Mouse (Mus musculus) MEL (cell line): ENCODE results near the gene Rpl15. TPM values are rescaled to one million over a fixed set of nuclear protein-coding genes. Genes with fewer than 3 reads are reported as not detected.
A peak's percentile ranks its signal among the peaks of the same experiment; 100 is the strongest.

Source experiments
- DNase-seq: peaks from one replicate; pipeline ENCODE4 v3.0.0; 2011; ENCODE audit warnings: low read depth, low spot score
- H3K27ac ChIP-seq: 2 replicates; pipeline ENCODE4 v1.5.1; 2012; ENCODE audit warnings: low read depth, mild to moderate bottlenecking, control low read depth, low read length, moderate library complexity; ENCODE audit not compliant: control insufficient read depth
- H3K27me3 ChIP-seq, 2 experiments: fragments of 150-350 bp in 1 of 2; sonication (generic) in 1 of 2; 2 replicates each; pipeline ENCODE4 v1.6.1; 2012; ENCODE audit warnings: low read length in 2 of 2, mild to moderate bottlenecking in 2 of 2, improper control_type of control experiment in 1 of 2, moderate library complexity in 1 of 2; ENCODE audit not compliant: insufficient read depth in 2 of 2, control insufficient read depth in 1 of 2
- H3K36me3 ChIP-seq, 2 experiments: 2 replicates each; pipeline ENCODE4 v1.6.1; 2012 to 2014; ENCODE audit warnings: low read length in 2 of 2, improper control_type of control experiment in 1 of 2, inconsistent platforms in 1 of 2, mild to moderate bottlenecking in 1 of 2; ENCODE audit not compliant: insufficient read depth in 2 of 2, control insufficient read depth in 1 of 2
- H3K4me1 ChIP-seq, 2 experiments: fragments of 150-350 bp in 1 of 2; sonication (generic) in 1 of 2; 2 replicates each; pipeline ENCODE4 v1.6.1; 2012; ENCODE audit warnings: low read length in 2 of 2, improper control_type of control experiment in 1 of 2, mild to moderate bottlenecking in 1 of 2; ENCODE audit not compliant: insufficient read depth in 2 of 2, control insufficient read depth in 1 of 2
- H3K4me3 ChIP-seq, 2 experiments: fragments of 150-350 bp in 1 of 2; sonication (generic) in 1 of 2; 2 replicates each; pipeline ENCODE4 v1.5.1; 2012; ENCODE audit warnings: low read depth in 2 of 2, low read length in 2 of 2, mild to moderate bottlenecking in 2 of 2, moderate library complexity in 2 of 2, control low read depth in 1 of 2, improper control_type of control experiment in 1 of 2; ENCODE audit not compliant: control insufficient read depth in 1 of 2, insufficient read depth in 1 of 2
- H3K79me2 ChIP-seq: 2 replicates; pipeline ENCODE4 v1.6.1; 2012; ENCODE audit warnings: mild to moderate bottlenecking, low read length, moderate library complexity; ENCODE audit not compliant: control insufficient read depth, poor library complexity, insufficient read depth
- H3K9ac ChIP-seq: 2 replicates; pipeline ENCODE4 v1.6.1; 2012; ENCODE audit warnings: low read depth, mild to moderate bottlenecking, control low read depth, low read length, moderate library complexity; ENCODE audit not compliant: control insufficient read depth, poor library complexity, severe bottlenecking
- H3K9me3 ChIP-seq: fragments of 150-350 bp; sonication (generic); replicated peaks from 2 replicates; pipeline ENCODE4 v1.6.1; 2012; ENCODE audit warnings: mild to moderate bottlenecking, low read length, improper control_type of control experiment, moderate library complexity; ENCODE audit not compliant: insufficient read depth
- CTCF ChIP-seq, 3 experiments: IDR thresholded peaks in 2 of 3; conservative IDR thresholded peaks in 1 of 3; 2 replicates each; pipeline ENCODE4 v1.5.1; 2011 to 2012; ENCODE audit warnings: low read length in 3 of 3, low read depth in 2 of 3, mild to moderate bottlenecking in 2 of 3, improper control_type of control experiment in 1 of 3, inconsistent platforms in 1 of 3, mixed read lengths in 1 of 3, moderate library complexity in 1 of 3; ENCODE audit not compliant: control insufficient read depth in 1 of 3, insufficient read depth in 1 of 3, poor library complexity in 1 of 3, severe bottlenecking in 1 of 3
- ELF1 ChIP-seq: IDR thresholded peaks from 2 replicates; pipeline ENCODE4 v1.6.1; 2014; ENCODE audit warnings: low read depth, mild to moderate bottlenecking, inconsistent platforms, low read length, improper control_type of control experiment, moderate library complexity
- MAX ChIP-seq: IDR thresholded peaks from 2 replicates; pipeline ENCODE4 v1.6.1; 2011; ENCODE audit warnings: low read length, improper control_type of control experiment
- MEF2A ChIP-seq: IDR thresholded peaks from 2 replicates; pipeline ENCODE4 v1.6.1; 2014; ENCODE audit warnings: low read depth, mild to moderate bottlenecking, inconsistent platforms, low read length, improper control_type of control experiment; ENCODE audit not compliant: poor library complexity, insufficient replicate concordance, severe bottlenecking; ENCODE audit errors: extremely low read depth
- MXI1 ChIP-seq: IDR thresholded peaks from 2 replicates; pipeline ENCODE4 v1.6.1; 2011; ENCODE audit warnings: mild to moderate bottlenecking, low read depth, low read length, improper control_type of control experiment
- MYC ChIP-seq: IDR thresholded peaks from 2 replicates; pipeline ENCODE4 v1.6.1; 2011; ENCODE audit warnings: low read depth, mild to moderate bottlenecking, low read length, improper control_type of control experiment, moderate library complexity
- NRF1 ChIP-seq: IDR thresholded peaks from 2 replicates; pipeline ENCODE4 v1.6.1; 2014; ENCODE audit warnings: low read depth, mild to moderate bottlenecking, inconsistent platforms, low read length, improper control_type of control experiment, moderate library complexity; ENCODE audit not compliant: poor library complexity, insufficient read depth, severe bottlenecking
- RAD21 ChIP-seq: IDR thresholded peaks from 2 replicates; pipeline ENCODE4 v1.6.1; 2011; ENCODE audit warnings: mild to moderate bottlenecking, low read depth, low read length, improper control_type of control experiment
- ZKSCAN1 ChIP-seq: IDR thresholded peaks from 2 replicates; pipeline ENCODE4 v1.6.1; 2012; ENCODE audit warnings: low read depth, mild to moderate bottlenecking, inconsistent platforms, low read length, improper control_type of control experiment, moderate library complexity
- polyA plus RNA-seq, 2 experiments: library from polyadenylated mRNA; stranded (reverse) in 1 of 2; unstranded in 1 of 2; fragments of >175 nt in 1 of 2; fragments of >200 nt in 1 of 2; gene quantifications; 2 replicates each; pipeline versions ENCODE4 v1.2.1 to v1.2.4; 2012; ENCODE audit warnings: low replicate concordance in 2 of 2, low read depth in 1 of 2; ENCODE audit not compliant: insufficient read length in 2 of 2, insufficient read depth in 1 of 2, missing spikeins in 1 of 2
- total RNA-seq: library from RNA; depleted of rRNA; stranded (reverse); fragments of 300-350 nt; gene quantifications from 2 replicates; pipeline ENCODE4 v1.2.3, GENCODE M21; 2012

Gene Rpl15
- total and polyA plus RNA-seq, 3 experiments, result 99.6 to 1,810 (median 885) TPM

DNA sequence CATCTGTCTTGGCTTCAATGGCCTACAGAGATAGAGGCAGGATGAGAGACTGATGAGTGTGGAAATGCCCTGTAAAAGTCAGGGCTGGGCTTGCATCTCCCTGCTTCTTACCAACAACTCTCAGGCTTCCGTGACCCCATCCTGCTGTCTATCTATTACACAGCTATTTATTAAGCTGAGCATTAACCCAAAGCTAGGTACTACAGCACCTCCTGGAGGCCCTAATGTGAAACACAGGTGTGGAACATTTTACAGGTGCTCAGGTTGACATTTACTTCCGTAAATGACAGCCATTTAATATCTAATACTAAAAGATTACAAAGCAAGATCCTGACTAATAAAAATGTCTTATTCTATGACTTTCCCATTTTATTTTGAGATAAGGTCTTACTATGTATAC is 29.5 kb upstream of the Rpl15 start:
- peaks cover 7% of the 10 kb centered on the region; the same call in 1 of the 2 replicates for H3K79me2 ChIP-seq
- no peak overlapping the region for H3K27ac ChIP-seq
- no peak overlapping the region for H3K4me3 ChIP-seq
- no peaks in the 10 kb centered on the region for H3K27me3 ChIP-seq
- H3K9me3 ChIP-seq, result no peaks in the 10 kb centered on the region
- H3K4me1 ChIP-seq, result peaks cover 0 to 7% of the 10 kb centered on the region in 2 experiments; a peak in 2 of 4 replicates
- no peak overlapping the region for H3K9ac ChIP-seq
- peaks cover 8 to 10% of the 10 kb centered on the region in 2 experiments; a peak in 3 of 4 replicates for H3K36me3 ChIP-seq
- DNase-seq, result no peak
- TF ChIP-seq NRF1 (no peak), RAD21 (peak; percentile 30), CTCF (IDR thresholded peaks at IDR 0.05 in 2 of 3, conservative IDR thresholded peaks at IDR 0.05 in 1 of 3; ENCODE audit: control insufficient read depth in 1 of 3, insufficient read depth in 1 of 3, low read depth in 2 of 3, low read length in 3 of 3, poor library complexity in 1 of 3, severe bottlenecking in 1 of 3) (peak in 2 of 3 experiments; percentile 32 to 34; a peak in 3 of 6 replicates)

- Histone ChIP-seq H3K9me3 (no peaks in the 10 kb centered on the region), H3K79me2 (peaks cover 9% of the 10 kb centered on the region; the same call in 1 of the 2 replicates), H3K36me3 (peaks cover 4 to 10% of the 10 kb centered on the region in 2 experiments; a peak in 3 of 4 replicates), H3K4me1 (peaks cover 0 to 7% of the 10 kb centered on the region in 2 experiments; a peak in 2 of 4 replicates), H3K4me3 (no peak overlapping the region), H3K27ac (no peak overlapping the region), H3K9ac (no peak overlapping the region), H3K27me3 (no peaks in the 10 kb centered on the region)
- no peak for DNase-seq
- TF ChIP-seq ELF1 (no peak), MYC (no peak), NRF1 (no peak), MAX (no peak)
Measured at GRCm38 (mm10) chr14:18298874-18299273, 27.7 kb upstream of the Rpl15 start.

- H3K27me3 ChIP-seq, result no peaks in the 10 kb centered on the region
- H3K27ac ChIP-seq, result no peak overlapping the region
- DNase-seq, result peak; percentile 58
- TF ChIP-seq MEF2A, result no peak
- TF ChIP-seq MXI1, result no peak
- TF ChIP-seq ZKSCAN1, result no peak
- no peak for TF ChIP-seq MYC
- H3K9ac ChIP-seq, result no peak overlapping the region
- H3K4me3 ChIP-seq, result no peak overlapping the region
- no peaks in the 10 kb centered on the region for H3K9me3 ChIP-seq
- H3K36me3 ChIP-seq, result peaks cover 4 to 10% of the 10 kb centered on the region in 2 experiments; a peak in 3 of 4 replicates
- peaks cover 0 to 7% of the 10 kb centered on the region in 2 experiments; a peak in 2 of 4 replicates for H3K4me1 ChIP-seq
- peaks cover 16% of the 10 kb centered on the region; the same call in 1 of the 2 replicates for H3K79me2 ChIP-seq
Measured at GRCm38 (mm10) chr14:18297441-18297840, 26.2 kb upstream of the Rpl15 start.
